Mouse (Mus musculus) embryonic stem cell, embryonic (primary cell): ENCODE results near the gene A030003K21Rik.
"Not testable (repeated sequence)": the region's sequence is repeated elsewhere in the genome, so short reads cannot be mapped to it uniquely, and the experiment has no call there.

Experiments
- CTCF ChIA-PET, 4 experiments: fragments of 300-600 bp in 2 of 4; fragments of 350-600 bp in 2 of 4; sonication (Branson Sonifier 250); formaldehyde crosslinking; loops; one replicate each; lab custom pipeline; 2022; ENCODE audit warnings: inconsistent platforms in 2 of 4; lab: Charles Lee
- POLR2A ChIA-PET, 4 experiments: fragments of 300-600 bp in 2 of 4; fragments of 350-600 bp in 2 of 4; sonication (Branson Sonifier 250); formaldehyde crosslinking; loops; one replicate each; lab custom pipeline; 2022; ENCODE audit warnings: antibody characterized with exemption in 4 of 4, inconsistent platforms in 1 of 4; lab: Charles Lee

The A030003K21Rik gene

GRCm38 (mm10) chr1:82938666-82939065 lies 4.5 kb downstream of the A030003K21Rik start:
- ChIA-PET POLR2A (no interaction called here), CTCF (no interaction called here)

- POLR2A ChIA-PET, CTCF ChIA-PET: not testable (repeated sequence)
These were observed 11.9 kb downstream of the A030003K21Rik start, which contains the start of gene Gm6217 for GRCm38 (mm10) chr1:82931326-82931725. Gm6217 (minus strand) TSS chr1:82931399.

GRCm38 (mm10) chr1:82930558-82930957 lies 12.6 kb downstream of the A030003K21Rik start:
- CTCF ChIA-PET, POLR2A ChIA-PET: not testable (repeated sequence)

- POLR2A ChIA-PET: no interaction called here
- CTCF ChIA-PET: no interaction called here
These were observed 18.5 kb downstream of the A030003K21Rik start, which contains the start of gene A030014E15Rik for GRCm38 (mm10) chr1:82924650-82925049. A030014E15Rik (plus strand) TSS chr1:82924917.

- POLR2A ChIA-PET, CTCF ChIA-PET: not testable (repeated sequence)
These were observed 29.8 kb downstream of the A030003K21Rik start for GRCm38 (mm10) chr1:82913434-82913833.

GRCm38 (mm10) chr1:82913025-82913424 lies 30.2 kb downstream of the A030003K21Rik start, which contains the start of gene A030005L19Rik:
A030005L19Rik (plus strand) TSS chr1:82913325.
- POLR2A ChIA-PET: no interaction called here
- CTCF ChIA-PET: no interaction called here

GRCm38 (mm10) chr1:82905886-82906285 lies 37.3 kb downstream of the A030003K21Rik start:
- CTCF ChIA-PET: interaction anchor here in 1 of 4 experiments (0.6 kb wide), 1 partner anchor 143 kb away, joined by 3 read pairs; no protein-coding TSS in a partner anchor

GRCm38 (mm10) chr1:82901201-82901600 lies 42.0 kb downstream of the A030003K21Rik start:
- ChIA-PET POLR2A (interaction anchor here in 2 of 4 experiments (1.0 to 1.4 kb wide), 5 partner anchors 9 to 56 kb away, joined by 3 to 5 read pairs (median 5); no protein-coding TSS in a partner anchor), CTCF (no interaction called here)

More at GRCm38 (mm10) chr1:82905886-82906285, 37.3 kb downstream of the A030003K21Rik start:
- POLR2A ChIA-PET: interaction anchor here in 2 of 4 experiments (0.8 to 1.0 kb wide), 3 partner anchors 13 to 43 kb away, joined by 3 read pairs; no protein-coding TSS in a partner anchor

GRCm38 (mm10) chr1:82900567-82900966 lies 42.6 kb downstream of the A030003K21Rik start:
- POLR2A ChIA-PET: interaction anchor here in 2 of 4 experiments (1.0 to 1.9 kb wide), 4 partner anchors 9 to 34 kb away, joined by 3 to 5 read pairs (median 4); no protein-coding TSS in a partner anchor

GRCm38 (mm10) chr1:82893269-82893668 lies 49.9 kb downstream of the A030003K21Rik start:
- ChIA-PET CTCF (no interaction called here), POLR2A (no interaction called here)

More at GRCm38 (mm10) chr1:82900567-82900966, 42.6 kb downstream of the A030003K21Rik start:
- CTCF ChIA-PET: no interaction called here
